Mouse (Mus musculus) MEL (cell line): Measurements from ENCODE around the gene Ddx25. TPM values are rescaled to one million over a fixed set of nuclear protein-coding genes. Genes with fewer than 3 reads are reported as not detected.

Experiments used
- DNase-seq: peaks from one replicate; pipeline ENCODE4 v3.0.0; 2011; ENCODE audit warnings: low read depth, low spot score
- H3K27ac ChIP-seq: 2 replicates; pipeline ENCODE4 v1.5.1; 2012; ENCODE audit warnings: low read depth, mild to moderate bottlenecking, control low read depth, low read length, moderate library complexity; ENCODE audit not compliant: control insufficient read depth
- H3K27me3 ChIP-seq, 2 experiments: fragments of 150-350 bp in 1 of 2; sonication (generic) in 1 of 2; 2 replicates each; pipeline ENCODE4 v1.6.1; 2012; ENCODE audit warnings: low read length in 2 of 2, mild to moderate bottlenecking in 2 of 2, improper control_type of control experiment in 1 of 2, moderate library complexity in 1 of 2; ENCODE audit not compliant: insufficient read depth in 2 of 2, control insufficient read depth in 1 of 2
- H3K36me3 ChIP-seq, 2 experiments: 2 replicates each; pipeline ENCODE4 v1.6.1; 2012 to 2014; ENCODE audit warnings: low read length in 2 of 2, improper control_type of control experiment in 1 of 2, inconsistent platforms in 1 of 2, mild to moderate bottlenecking in 1 of 2; ENCODE audit not compliant: insufficient read depth in 2 of 2, control insufficient read depth in 1 of 2
- H3K4me1 ChIP-seq, 2 experiments: fragments of 150-350 bp in 1 of 2; sonication (generic) in 1 of 2; 2 replicates each; pipeline ENCODE4 v1.6.1; 2012; ENCODE audit warnings: low read length in 2 of 2, improper control_type of control experiment in 1 of 2, mild to moderate bottlenecking in 1 of 2; ENCODE audit not compliant: insufficient read depth in 2 of 2, control insufficient read depth in 1 of 2
- H3K4me3 ChIP-seq, 2 experiments: fragments of 150-350 bp in 1 of 2; sonication (generic) in 1 of 2; 2 replicates each; pipeline ENCODE4 v1.5.1; 2012; ENCODE audit warnings: low read depth in 2 of 2, low read length in 2 of 2, mild to moderate bottlenecking in 2 of 2, moderate library complexity in 2 of 2, control low read depth in 1 of 2, improper control_type of control experiment in 1 of 2; ENCODE audit not compliant: control insufficient read depth in 1 of 2, insufficient read depth in 1 of 2
- H3K79me2 ChIP-seq: 2 replicates; pipeline ENCODE4 v1.6.1; 2012; ENCODE audit warnings: mild to moderate bottlenecking, low read length, moderate library complexity; ENCODE audit not compliant: control insufficient read depth, poor library complexity, insufficient read depth
- H3K9ac ChIP-seq: 2 replicates; pipeline ENCODE4 v1.6.1; 2012; ENCODE audit warnings: low read depth, mild to moderate bottlenecking, control low read depth, low read length, moderate library complexity; ENCODE audit not compliant: control insufficient read depth, poor library complexity, severe bottlenecking
- H3K9me3 ChIP-seq: fragments of 150-350 bp; sonication (generic); replicated peaks from 2 replicates; pipeline ENCODE4 v1.6.1; 2012; ENCODE audit warnings: mild to moderate bottlenecking, low read length, improper control_type of control experiment, moderate library complexity; ENCODE audit not compliant: insufficient read depth
- BHLHE40 ChIP-seq: IDR thresholded peaks from 2 replicates; pipeline ENCODE4 v1.6.1; 2012; ENCODE audit warnings: low read depth, mild to moderate bottlenecking, inconsistent platforms, low read length, improper control_type of control experiment, borderline replicate concordance
- CHD1 ChIP-seq: IDR thresholded peaks from 2 replicates; pipeline ENCODE4 v1.6.1; 2012; ENCODE audit warnings: low read depth, mild to moderate bottlenecking, inconsistent platforms, low read length, improper control_type of control experiment
- CHD2 ChIP-seq: IDR thresholded peaks from 2 replicates; pipeline ENCODE4 v1.6.1; 2011; ENCODE audit warnings: low read length, improper control_type of control experiment
- E2F4 ChIP-seq: IDR thresholded peaks from 2 replicates; pipeline ENCODE4 v1.6.1; 2011; ENCODE audit warnings: low read depth, low read length, improper control_type of control experiment, borderline replicate concordance
- ETS1 ChIP-seq: IDR thresholded peaks from 2 replicates; pipeline ENCODE4 v1.6.1; 2012; ENCODE audit warnings: low read depth, mild to moderate bottlenecking, inconsistent platforms, low read length, improper control_type of control experiment, moderate library complexity
- GABPA ChIP-seq: IDR thresholded peaks from 2 replicates; pipeline ENCODE4 v1.6.1; 2012; ENCODE audit warnings: low read depth, mild to moderate bottlenecking, inconsistent platforms, low read length, improper control_type of control experiment, moderate library complexity
- GATA1 ChIP-seq: IDR thresholded peaks from 2 replicates; pipeline ENCODE4 v1.6.1; 2011; ENCODE audit warnings: low read depth, low read length, improper control_type of control experiment
- HCFC1 ChIP-seq: IDR thresholded peaks from 2 replicates; pipeline ENCODE4 v1.6.1; 2012; ENCODE audit warnings: low read depth, mild to moderate bottlenecking, inconsistent platforms, low read length, improper control_type of control experiment, moderate library complexity
- JUND ChIP-seq: IDR thresholded peaks from 2 replicates; pipeline ENCODE4 v1.6.1; 2011; ENCODE audit warnings: low read depth, mild to moderate bottlenecking, improper control_type of control experiment, low read length
- KAT2A ChIP-seq: conservative IDR thresholded peaks from 2 replicates; pipeline ENCODE4 v1.6.1; 2012; ENCODE audit warnings: low read depth, low read length, improper control_type of control experiment, inconsistent platforms
- MAX ChIP-seq: IDR thresholded peaks from 2 replicates; pipeline ENCODE4 v1.6.1; 2011; ENCODE audit warnings: low read length, improper control_type of control experiment
- MAZ ChIP-seq: IDR thresholded peaks from 2 replicates; pipeline ENCODE4 v1.6.1; 2012; ENCODE audit warnings: low read depth, mild to moderate bottlenecking, inconsistent platforms, low read length, improper control_type of control experiment
- MEF2A ChIP-seq: IDR thresholded peaks from 2 replicates; pipeline ENCODE4 v1.6.1; 2014; ENCODE audit warnings: low read depth, mild to moderate bottlenecking, inconsistent platforms, low read length, improper control_type of control experiment; ENCODE audit not compliant: poor library complexity, insufficient replicate concordance, severe bottlenecking; ENCODE audit errors: extremely low read depth
- MYC ChIP-seq: IDR thresholded peaks from 2 replicates; pipeline ENCODE4 v1.6.1; 2011; ENCODE audit warnings: low read depth, mild to moderate bottlenecking, low read length, improper control_type of control experiment, moderate library complexity
- NRF1 ChIP-seq: IDR thresholded peaks from 2 replicates; pipeline ENCODE4 v1.6.1; 2014; ENCODE audit warnings: low read depth, mild to moderate bottlenecking, inconsistent platforms, low read length, improper control_type of control experiment, moderate library complexity; ENCODE audit not compliant: poor library complexity, insufficient read depth, severe bottlenecking
- POLR2A ChIP-seq, 2 experiments: IDR thresholded peaks; 2 replicates each; pipeline ENCODE4 v1.6.1; 2011 to 2012; ENCODE audit warnings: low read length in 2 of 2, mild to moderate bottlenecking in 2 of 2, control low read depth in 1 of 2, improper control_type of control experiment in 1 of 2, low read depth in 1 of 2, moderate library complexity in 1 of 2; ENCODE audit not compliant: control insufficient read depth in 1 of 2, insufficient read depth in 1 of 2, poor library complexity in 1 of 2
- POLR2AphosphoS2 ChIP-seq: IDR thresholded peaks from 2 replicates; pipeline ENCODE4 v1.6.1; 2011; ENCODE audit warnings: low read length, improper control_type of control experiment
- POLR2AphosphoS5 ChIP-seq: IDR thresholded peaks from 2 replicates; pipeline ENCODE4 v1.6.1; 2012; ENCODE audit warnings: low read depth, borderline replicate concordance, mild to moderate bottlenecking, inconsistent platforms, low read length, moderate library complexity, mixed read lengths
- RAD21 ChIP-seq: IDR thresholded peaks from 2 replicates; pipeline ENCODE4 v1.6.1; 2011; ENCODE audit warnings: mild to moderate bottlenecking, low read depth, low read length, improper control_type of control experiment
- RCOR1 ChIP-seq: IDR thresholded peaks from 2 replicates; pipeline ENCODE4 v1.6.1; 2012; ENCODE audit warnings: low read depth, mild to moderate bottlenecking, inconsistent platforms, low read length, improper control_type of control experiment
- SMC3 ChIP-seq: IDR thresholded peaks from 2 replicates; pipeline ENCODE4 v1.6.1; 2011; ENCODE audit warnings: low read depth, low read length, improper control_type of control experiment
- TAL1 ChIP-seq: IDR thresholded peaks from 2 replicates; pipeline ENCODE4 v1.6.1; 2012; ENCODE audit warnings: mild to moderate bottlenecking, inconsistent platforms, low read length, moderate library complexity, mixed read lengths
- TBP ChIP-seq: IDR thresholded peaks from 2 replicates; pipeline ENCODE4 v1.8.0; 2011; ENCODE audit warnings: low read depth, low read length, improper control_type of control experiment
- ZKSCAN1 ChIP-seq: IDR thresholded peaks from 2 replicates; pipeline ENCODE4 v1.6.1; 2012; ENCODE audit warnings: low read depth, mild to moderate bottlenecking, inconsistent platforms, low read length, improper control_type of control experiment, moderate library complexity
- polyA plus RNA-seq, 2 experiments: library from polyadenylated mRNA; stranded (reverse) in 1 of 2; unstranded in 1 of 2; fragments of >175 nt in 1 of 2; fragments of >200 nt in 1 of 2; gene quantifications; 2 replicates each; pipeline versions ENCODE4 v1.2.1 to v1.2.4; 2012; ENCODE audit warnings: low replicate concordance in 2 of 2, low read depth in 1 of 2; ENCODE audit not compliant: insufficient read length in 2 of 2, insufficient read depth in 1 of 2, missing spikeins in 1 of 2
- total RNA-seq: library from RNA; depleted of rRNA; stranded (reverse); fragments of 300-350 nt; gene quantifications from 2 replicates; pipeline ENCODE4 v1.2.3, GENCODE M21; 2012

Gene Ddx25
- total and polyA plus RNA-seq, 3 experiments, result 0.35 TPM; not detected in 1

- Histone ChIP-seq H3K36me3 (peaks cover 13 to 37% of the 10 kb centered on the region in 2 experiments), H3K27ac (no peak overlapping the region), H3K9me3 (no peaks in the 10 kb centered on the region), H3K79me2 (peaks cover 22% of the 10 kb centered on the region), H3K27me3 (no peaks in the 10 kb centered on the region), H3K9ac (no peak overlapping the region), H3K4me1 (peaks cover 0 to 11% of the 10 kb centered on the region in 2 experiments; a peak in 3 of 4 replicates), H3K4me3 (no peak overlapping the region)
- no peak for DNase-seq
- TF ChIP-seq RCOR1 (peak; percentile 79), POLR2A (IDR thresholded peaks at IDR 0.05; ENCODE audit: control insufficient read depth in 1 of 2, insufficient read depth in 1 of 2, low read depth in 1 of 2, low read length in 2 of 2, poor library complexity in 1 of 2) (no peak; a peak in 1 of 4 replicates), KAT2A (no peak)
Measured at GRCm38 (mm10) chr9:35561583-35561982, 3.3 kb upstream of the Ddx25 start.

GRCm38 (mm10) chr9:35561076-35561475, 2.7 kb upstream of the Ddx25 start:
- Histone ChIP-seq H3K4me1 (peaks cover 0 to 11% of the 10 kb centered on the region in 2 experiments; a peak in 3 of 4 replicates), H3K4me3 (no peak overlapping the region), H3K36me3 (peaks cover 12 to 36% of the 10 kb centered on the region in 2 experiments), H3K79me2 (peaks cover 22% of the 10 kb centered on the region), H3K9me3 (no peaks in the 10 kb centered on the region)
- no peak for DNase-seq
- TF ChIP-seq CHD1 (no peak), POLR2AphosphoS2 (no peak), JUND (no peak), SMC3 (no peak), CHD2 (no peak), POLR2AphosphoS5 (no peak), RCOR1 (no peak), MAZ (no peak), BHLHE40 (no peak), E2F4 (no peak), GATA1 (no peak)
- TF ChIP-seq, all 39 proteins: peak for 0
- Histone ChIP-seq H3K27me3 (no peaks in the 10 kb centered on the region), H3K27ac (no peak overlapping the region), H3K9ac (no peak overlapping the region)

- peaks cover 0 to 11% of the 10 kb centered on the region in 2 experiments; a peak in 3 of 4 replicates for H3K4me1 ChIP-seq
- peak; percentile 95 for DNase-seq
- peaks cover 9 to 27% of the 10 kb centered on the region in 2 experiments for H3K36me3 ChIP-seq
- peak overlapping the region; percentile 64 to 92 for H3K4me3 ChIP-seq
- H3K9ac ChIP-seq, result peak overlapping the region; percentile 64
- H3K9me3 ChIP-seq, result no peaks in the 10 kb centered on the region
- H3K27me3 ChIP-seq, result peaks cover 0 to 4% of the 10 kb centered on the region in 2 experiments; a peak in 2 of 4 replicates
- peaks cover 20% of the 10 kb centered on the region for H3K79me2 ChIP-seq
- peak overlapping the region; percentile 56 for H3K27ac ChIP-seq
- TF ChIP-seq HCFC1 (peak; percentile 100), MEF2A (no peak), TAL1 (no peak), MYC (peak; percentile 99), RAD21 (no peak), NRF1 (peak; percentile 94), GABPA (no peak), TBP (peak; percentile 79), GATA1 (no peak), E2F4 (no peak), MAX (peak; percentile 94), POLR2AphosphoS5 (peak; percentile 33; the same call in 1 of the 2 replicates), ZKSCAN1 (no peak), ETS1 (0 out of 2 replicates have a peak, but pooled peaks have one; percentile 13)
Measured at GRCm38 (mm10) chr9:35559009-35559890, 922 bp upstream of the Ddx25 start.
